Mouse (Mus musculus): ENCODE data around the gene Tnfrsf17. TPM values are rescaled to one million over a fixed set of nuclear protein-coding genes. Genes with fewer than 3 reads are reported as not detected.

Gene Tnfrsf17
- total and polyA plus RNA-seq, 3 experiments, result 0.17 to 0.42 TPM; not detected in 1

- Histone ChIP-seq H3K9ac (ENCODE audit: insufficient read depth, low read depth) (no peak overlapping the region), H3K36me3 (replicated peaks in 1 of 2; ENCODE audit: control insufficient read depth in 1 of 2, insufficient read depth in 1 of 2, low read length in 1 of 2) (no peaks in the 10 kb centered on the region), H3K79me2 (replicated peaks; ENCODE audit: control insufficient read depth, extremely low read depth, insufficient read depth, poor library complexity, severe bottlenecking) (no peaks in the 10 kb centered on the region), H3K9me3 (replicated peaks; ENCODE audit: low read length) (no peaks in the 10 kb centered on the region), H3K4me2 (ENCODE audit: insufficient read depth, low read depth, poor library complexity, severe bottlenecking) (no peak overlapping the region), H3K4me3 (replicated peaks in 1 of 3; ENCODE audit: low read depth in 2 of 3, low read length in 2 of 3, poor library complexity in 1 of 3) (no peak overlapping the region), H3K27ac (ENCODE audit: insufficient read depth, low read depth) (no peak overlapping the region), H3K27me3 (replicated peaks) (no peaks in the 10 kb centered on the region), H3K4me1 (ENCODE audit: control insufficient read depth in 1 of 2, insufficient read depth in 2 of 2) (peaks cover 16 to 47% of the 10 kb centered on the region in 2 experiments)
- TF ChIP-seq MYC (IDR thresholded peaks at IDR 0.05; ENCODE audit: low read depth, low read length), result no peak
- TF ChIP-seq IRF4 (IDR thresholded peaks at IDR 0.05; ENCODE audit: low read depth, low read length), result peak; percentile 73
- TF ChIP-seq POLR2AphosphoS2 (IDR thresholded peaks at IDR 0.05; ENCODE audit: low read depth, low read length), result no peak
- no peak for TF ChIP-seq ELF1 (IDR thresholded peaks at IDR 0.05; ENCODE audit: low read depth, low read length)
- in situ Hi-C loops (cut with MboI; ENCODE audit: low pct_ligation_motif_present, low pct_unique_long_range_greater_than_20kb, low sequenced_read_pairs) (no loop called here), dilution Hi-C loops (cut with MboI; ENCODE audit: extremely low pct_ligation_motif_present, extremely low pct_unique_long_range_greater_than_20kb, low sequenced_read_pairs) (no loop called here)
- no peak for DNase-seq (ENCODE audit: extremely low read depth)
Measured at GRCm38 (mm10) chr16:11282655-11283232, 30.9 kb upstream of the Tnfrsf17 start.

- dilution Hi-C loops (cut with MboI; ENCODE audit: extremely low pct_ligation_motif_present, extremely low pct_unique_long_range_greater_than_20kb, low sequenced_read_pairs), result no loop called here
- H3K79me2 ChIP-seq (replicated peaks; ENCODE audit: control insufficient read depth, extremely low read depth, insufficient read depth, poor library complexity, severe bottlenecking), result no peaks in the 10 kb centered on the region
- TF ChIP-seq ZC3H11A (IDR thresholded peaks at IDR 0.05; ENCODE audit: low read depth, low read length) (no peak), MXI1 (IDR thresholded peaks at IDR 0.05; ENCODE audit: low read depth, low read length) (no peak)
- peaks cover 16 to 40% of the 10 kb centered on the region in 2 experiments for H3K4me1 ChIP-seq (ENCODE audit: control insufficient read depth in 1 of 2, insufficient read depth in 2 of 2)
- in situ Hi-C loops (cut with MboI; ENCODE audit: low pct_ligation_motif_present, low pct_unique_long_range_greater_than_20kb, low sequenced_read_pairs), result no loop called here
- peaks cover 12% of the 10 kb centered on the region for H3K9me3 ChIP-seq (replicated peaks; ENCODE audit: low read length)
- H3K36me3 ChIP-seq (replicated peaks in 1 of 2; ENCODE audit: control insufficient read depth in 1 of 2, insufficient read depth in 1 of 2, low read length in 1 of 2), result no peaks in the 10 kb centered on the region
- H3K27ac ChIP-seq (ENCODE audit: insufficient read depth, low read depth), result peak overlapping the region; percentile 63
- no peak for DNase-seq (ENCODE audit: extremely low read depth)
- no peaks in the 10 kb centered on the region for H3K27me3 ChIP-seq (replicated peaks)
- no peak overlapping the region for H3K4me3 ChIP-seq (replicated peaks in 1 of 3; ENCODE audit: low read depth in 2 of 3, low read length in 2 of 3, poor library complexity in 1 of 3)
- no peak overlapping the region for H3K4me2 ChIP-seq (ENCODE audit: insufficient read depth, low read depth, poor library complexity, severe bottlenecking)
- no peak overlapping the region for H3K9ac ChIP-seq (ENCODE audit: insufficient read depth, low read depth)
Measured at GRCm38 (mm10) chr16:11284881-11285280, 28.7 kb upstream of the Tnfrsf17 start.

DNA sequence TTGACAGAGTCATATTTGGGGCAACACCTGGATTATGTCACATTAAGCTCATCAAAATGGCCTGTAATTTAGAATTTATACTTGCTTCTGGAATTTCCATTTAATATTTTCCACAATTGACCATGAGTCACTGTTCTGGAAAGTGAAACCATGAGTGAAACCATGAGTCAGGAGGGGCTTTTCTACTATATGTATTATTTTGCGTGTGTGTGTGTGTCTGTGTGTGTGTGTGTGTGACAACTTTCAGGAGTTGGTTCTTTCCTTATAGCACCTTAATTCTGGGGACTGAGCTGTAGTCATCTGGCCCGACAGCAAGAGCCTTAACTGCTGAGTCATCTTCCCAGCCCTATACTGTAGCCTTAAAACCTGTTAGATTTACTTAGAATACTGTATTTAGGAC, 27.7 kb upstream of the Tnfrsf17 start:
- Histone ChIP-seq H3K9ac (ENCODE audit: insufficient read depth, low read depth) (peak overlapping the region; percentile 63; the same call in 1 of the 2 replicates), H3K27ac (ENCODE audit: insufficient read depth, low read depth) (peak overlapping the region; percentile 63), H3K27me3 (replicated peaks) (no peaks in the 10 kb centered on the region), H3K79me2 (replicated peaks; ENCODE audit: control insufficient read depth, extremely low read depth, insufficient read depth, poor library complexity, severe bottlenecking) (no peaks in the 10 kb centered on the region), H3K4me3 (replicated peaks in 1 of 3; ENCODE audit: low read depth in 2 of 3, low read length in 2 of 3, poor library complexity in 1 of 3) (no peak overlapping the region), H3K9me3 (replicated peaks; ENCODE audit: low read length) (peaks cover 15% of the 10 kb centered on the region), H3K4me1 (ENCODE audit: control insufficient read depth in 1 of 2, insufficient read depth in 2 of 2) (peaks cover 16 to 40% of the 10 kb centered on the region in 2 experiments), H3K36me3 (replicated peaks in 1 of 2; ENCODE audit: control insufficient read depth in 1 of 2, insufficient read depth in 1 of 2, low read length in 1 of 2) (no peaks in the 10 kb centered on the region), H3K4me2 (ENCODE audit: insufficient read depth, low read depth, poor library complexity, severe bottlenecking) (peak overlapping the region; percentile 31)
- dilution Hi-C loops (cut with MboI; ENCODE audit: extremely low pct_ligation_motif_present, extremely low pct_unique_long_range_greater_than_20kb, low sequenced_read_pairs), result no loop called here
- peak; percentile 76 for DNase-seq (ENCODE audit: extremely low read depth)
- in situ Hi-C loops (cut with MboI; ENCODE audit: low pct_ligation_motif_present, low pct_unique_long_range_greater_than_20kb, low sequenced_read_pairs), result no loop called here
- TF ChIP-seq USF2 (conservative IDR thresholded peaks at IDR 0.05; ENCODE audit: low read depth, low read length) (no peak), CHD2 (IDR thresholded peaks at IDR 0.05; ENCODE audit: low read length) (peak; percentile 83), USF1 (IDR thresholded peaks at IDR 0.05; ENCODE audit: low read depth, low read length) (no peak), TBP (conservative IDR thresholded peaks at IDR 0.05; ENCODE audit: low read depth, low read length) (no peak), PAX5 (IDR thresholded peaks at IDR 0.05; ENCODE audit: low read length) (no peak), IRF4 (IDR thresholded peaks at IDR 0.05; ENCODE audit: low read depth, low read length) (peak; percentile 100), JUND (conservative IDR thresholded peaks at IDR 0.05; ENCODE audit: low read depth, low read length) (peak; percentile 96), SIN3A (IDR thresholded peaks at IDR 0.05; ENCODE audit: low read length) (peak; percentile 84), GABPA (IDR thresholded peaks at IDR 0.05; ENCODE audit: insufficient replicate concordance, low read depth, low read length) (no peak), ELF1 (IDR thresholded peaks at IDR 0.05; ENCODE audit: low read depth, low read length) (peak; percentile 51), ZC3H11A (IDR thresholded peaks at IDR 0.05; ENCODE audit: low read depth, low read length) (no peak), POLR2A (IDR thresholded peaks at IDR 0.05; ENCODE audit: low read depth, low read length) (no peak), JUN (IDR thresholded peaks at IDR 0.05; ENCODE audit: insufficient read depth, low read depth, low read length) (peak; percentile 97), CHD1 (IDR thresholded peaks at IDR 0.05; ENCODE audit: low read depth, low read length) (peak; percentile 87; the same call in 1 of the 2 replicates), ZMIZ1 (IDR thresholded peaks at IDR 0.05; ENCODE audit: low read depth, low read length) (no peak), MXI1 (IDR thresholded peaks at IDR 0.05; ENCODE audit: low read depth, low read length) (no peak), SMC3 (IDR thresholded peaks at IDR 0.05; ENCODE audit: low read depth, low read length) (no peak), MYC (IDR thresholded peaks at IDR 0.05; ENCODE audit: low read depth, low read length) (peak; percentile 87), ZKSCAN1 (IDR thresholded peaks at IDR 0.05; ENCODE audit: borderline replicate concordance, low read depth, low read length) (no peak), KAT2A (IDR thresholded peaks at IDR 0.05; ENCODE audit: insufficient replicate concordance, low read length) (no peak), POLR2AphosphoS2 (IDR thresholded peaks at IDR 0.05; ENCODE audit: low read depth, low read length) (no peak), MEF2A (IDR thresholded peaks at IDR 0.05; ENCODE audit: borderline replicate concordance, low read depth, low read length) (peak; percentile 94), RCOR1 (conservative IDR thresholded peaks at IDR 0.05; ENCODE audit: low read depth, low read length) (peak; percentile 98), ETS1 (conservative IDR thresholded peaks at IDR 0.05; ENCODE audit: low read depth, low read length) (peak; percentile 100)

Measured in CH12.LX (cell line).